Mouse (Mus musculus): ENCODE data around the gene Apoo.
"Not testable (repeated sequence)": the region's sequence is repeated elsewhere in the genome, so short reads cannot be mapped to it uniquely, and the experiment has no call there.

The Apoo gene

GRCm38 (mm10) chrX:94366670-94367241 is at the start of gene Apoo, which contains the start of gene Fam90a1b:
Gene Apoo, plus strand, starts transcription at chrX:94367117.
Gene Fam90a1b, minus strand, starts transcription at chrX:94366777.
- DNase-seq (ENCODE audit: low spot score in 2 of 2), result peak; percentile 96 to 99

GRCm38 (mm10) chrX:94321036-94321902 is 45.6 kb upstream of the Apoo start:
- DNase-seq (ENCODE audit: low spot score in 2 of 2), result peak in 1 of 2 experiments; percentile 2

- not testable (repeated sequence) for DNase-seq (ENCODE audit: low spot score in 2 of 2)
Observed at GRCm38 (mm10) chrX:94343638-94344037, 23.3 kb upstream of the Apoo start.

GRCm38 (mm10) chrX:94365381-94365925 is 1.5 kb upstream of the Apoo start:
- DNase-seq (ENCODE audit: low spot score in 2 of 2), result no peak

GRCm38 (mm10) chrX:94366029-94366428 is 888 bp upstream of the Apoo start:
- peak; percentile 3 to 10 for DNase-seq (ENCODE audit: low spot score in 2 of 2)

GRCm38 (mm10) chrX:94367248-94367647 is 331 bp downstream of the Apoo start:
- no peak for DNase-seq (ENCODE audit: low spot score in 2 of 2)

- no peak for DNase-seq (ENCODE audit: low spot score in 2 of 2)
Observed at GRCm38 (mm10) chrX:94378734-94379133, 11.8 kb downstream of the Apoo start.

- DNase-seq (ENCODE audit: low spot score in 2 of 2), result no peak
Observed at GRCm38 (mm10) chrX:94408975-94409374, 42.1 kb downstream of the Apoo start.

- DNase-seq (ENCODE audit: low spot score in 2 of 2), result peak in 1 of 2 experiments; percentile 1
Observed at GRCm38 (mm10) chrX:94420210-94420609, 53.3 kb downstream of the Apoo start.

GRCm38 (mm10) chrX:94431548-94432375 is 64.8 kb downstream of the Apoo start:
- DNase-seq (ENCODE audit: low spot score in 2 of 2), result peak; percentile 11 to 33

- DNase-seq (ENCODE audit: low spot score in 2 of 2), result not testable (repeated sequence)
Observed at GRCm38 (mm10) chrX:94445427-94445826, 78.5 kb downstream of the Apoo start.

GRCm38 (mm10) chrX:94446021-94446420 is 79.1 kb downstream of the Apoo start:
- DNase-seq (ENCODE audit: low spot score in 2 of 2), result not testable (repeated sequence)

GRCm38 (mm10) chrX:94450047-94450881 is 83.3 kb downstream of the Apoo start:
- DNase-seq (ENCODE audit: low spot score in 2 of 2), result not testable (repeated sequence)

GRCm38 (mm10) chrX:94459346-94459745 is 92.4 kb downstream of the Apoo start:
- peak in 1 of 2 experiments; percentile 13 for DNase-seq (ENCODE audit: low spot score in 2 of 2)

GRCm38 (mm10) chrX:94461513-94461912 is 94.6 kb downstream of the Apoo start:
- not testable (repeated sequence) for DNase-seq (ENCODE audit: low spot score in 2 of 2)

GRCm38 (mm10) chrX:94462604-94463429 is 95.9 kb downstream of the Apoo start:
- DNase-seq (ENCODE audit: low spot score in 2 of 2), result not testable (repeated sequence)

All from frontal cortex, postnatal 36 days (tissue).